Mouse (Mus musculus): ENCODE results near the gene Prpf18.

The Prpf18 gene

GRCm38 (mm10) chr2:4575975-4576374, 75.9 kb downstream of the Prpf18 start:
- no peak for DNase-seq (ENCODE audit: low read depth, low spot score)

GRCm38 (mm10) chr2:4575163-4575562, 76.8 kb downstream of the Prpf18 start:
- DNase-seq (ENCODE audit: low read depth, low spot score) = no peak

- no peak for DNase-seq (ENCODE audit: low read depth, low spot score)
Observed at GRCm38 (mm10) chr2:4574251-4574650, 77.7 kb downstream of the Prpf18 start.

GRCm38 (mm10) chr2:4573386-4573785, 78.5 kb downstream of the Prpf18 start:
- no peak for DNase-seq (ENCODE audit: low read depth, low spot score)

- no peak for DNase-seq (ENCODE audit: low read depth, low spot score)
Observed at GRCm38 (mm10) chr2:4572498-4573263, 79.2 kb downstream of the Prpf18 start.

All from 3T3-L1 (cell line).